Mouse (Mus musculus) CD4-positive, CD25-positive, alpha-beta regulatory T cell, adult 9 weeks (primary cell): Measurements from ENCODE around the gene Fbxo31. TPM values are rescaled to one million over a fixed set of nuclear protein-coding genes. Genes with fewer than 3 reads are reported as not detected.

Source experiments
- polyA plus RNA-seq: library from polyadenylated mRNA; unstranded; fragments of 100-300 nt; shearing (Covaris generic); gene quantifications from one replicate; pipeline ENCODE4 v1.2.1, GENCODE M21; 2017

Gene Fbxo31
- polyA plus RNA-seq = 2.4 TPM

DNA sequence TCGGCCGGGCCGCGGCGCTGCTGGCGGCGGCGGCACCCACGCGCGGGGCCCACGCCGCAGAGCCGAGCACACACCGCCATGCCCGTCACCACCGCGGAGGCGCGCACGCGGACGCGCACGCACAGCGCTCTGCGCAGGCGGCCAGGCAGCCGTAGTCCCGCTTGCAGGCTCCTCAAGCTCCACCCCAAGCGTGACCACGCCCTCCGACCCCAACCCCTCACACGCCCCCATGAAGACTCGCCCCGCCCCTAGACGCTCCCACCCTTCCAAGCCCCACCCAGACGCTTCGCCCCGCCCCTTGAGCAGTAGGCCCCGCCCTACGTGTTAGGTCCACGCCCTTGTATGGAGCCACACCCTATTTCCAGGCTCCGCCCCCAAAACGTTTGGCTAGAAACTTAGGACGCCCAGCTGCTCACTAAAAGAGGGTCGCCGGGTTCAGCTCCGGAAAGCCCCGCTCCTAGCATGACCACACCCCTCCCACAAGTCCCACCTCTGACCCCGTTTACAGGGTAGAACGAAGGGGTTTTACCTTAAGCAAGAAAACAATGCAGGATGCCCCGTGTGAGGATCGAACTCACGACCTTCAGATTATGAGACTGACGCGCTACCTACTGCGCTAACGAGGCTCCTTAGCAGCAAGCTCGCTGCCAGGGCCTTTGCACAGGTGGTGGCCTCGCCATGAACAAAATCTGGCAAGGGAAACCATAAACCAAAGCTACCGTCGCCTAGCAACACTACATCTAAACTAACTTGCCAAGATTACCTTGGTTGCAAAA, at the start of gene Fbxo31:
TSS of gene Fbxo31 (minus strand) at position 131 of the 776 bp plus-strand sequence.

DNA sequence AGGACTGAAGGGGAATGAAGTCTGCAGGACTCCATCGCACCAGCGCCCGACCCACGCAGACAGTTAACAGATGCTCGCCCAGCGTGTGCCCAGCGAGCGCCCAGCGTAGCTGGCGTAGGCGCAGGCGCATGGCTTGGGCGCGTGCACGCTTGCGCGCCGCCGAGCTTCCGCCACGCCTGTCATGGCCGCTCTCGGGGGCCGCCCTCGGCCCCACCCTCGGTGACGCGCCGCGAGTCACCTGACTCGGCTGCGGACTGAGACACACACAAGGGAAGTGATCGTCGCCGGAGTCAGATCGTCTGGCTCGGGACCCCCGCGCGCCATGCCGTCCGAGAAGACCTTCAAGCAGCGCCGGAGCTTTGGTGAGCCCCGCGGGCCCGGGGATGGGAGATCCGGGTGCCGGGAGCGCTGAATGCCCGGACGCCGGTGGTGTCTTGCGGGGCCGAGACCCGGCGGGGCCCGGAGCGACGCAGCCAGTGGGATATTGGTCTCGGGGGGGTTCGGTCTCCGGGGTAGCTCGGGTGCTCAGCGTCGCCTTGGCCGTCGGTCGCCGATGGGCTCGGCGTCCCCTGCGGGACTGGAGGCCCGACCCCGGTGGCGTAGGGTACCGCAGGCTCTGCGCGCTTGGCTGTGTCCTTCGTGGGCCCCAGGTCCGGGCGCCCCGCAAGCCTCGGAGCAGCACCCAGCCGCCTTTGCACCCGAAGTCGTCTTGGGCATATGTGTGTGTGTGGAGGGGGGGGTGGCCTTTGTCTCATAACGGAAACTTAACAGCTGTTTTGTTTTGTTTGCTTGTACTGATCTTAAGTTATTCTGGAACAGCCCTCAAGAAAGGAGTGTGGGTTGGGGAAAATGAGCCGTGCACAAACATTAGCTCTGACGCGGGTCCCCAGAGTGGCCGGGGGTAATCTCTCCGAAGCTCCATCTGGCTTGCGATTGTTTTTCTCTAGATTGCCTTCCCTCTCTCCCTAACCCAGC, 11.9 kb upstream of the Fbxo31 start, which contains the start of gene Map1lc3b:
TSS of gene Map1lc3b (plus strand) at position 159 of the 975 bp plus-strand sequence.

DNA sequence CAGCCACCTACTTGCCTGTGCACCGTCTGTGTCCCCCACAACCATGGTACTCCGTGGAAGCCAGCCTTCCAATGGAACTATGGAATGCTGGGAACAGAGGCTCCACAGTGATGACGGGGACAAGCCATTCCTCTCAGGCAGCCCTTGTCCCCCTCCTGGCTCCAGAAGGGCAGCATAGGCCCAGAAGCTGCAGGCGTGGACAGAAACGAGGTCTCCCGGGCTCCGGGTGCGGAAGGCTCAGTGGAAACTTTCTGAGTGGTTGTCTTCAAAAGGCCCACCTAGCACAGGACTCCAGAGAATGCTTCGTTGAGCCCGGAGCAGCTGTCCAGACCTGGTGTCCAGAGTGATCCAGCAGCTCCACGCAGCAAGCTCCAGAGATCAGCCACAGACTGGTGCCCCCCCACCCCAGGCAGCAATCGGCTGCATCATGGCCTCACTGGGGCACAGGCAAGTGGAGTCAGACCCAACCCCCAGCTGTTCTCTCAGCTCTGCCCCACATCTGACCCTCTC, 34.3 kb downstream of the Fbxo31 start, which contains the start of gene 1700018B08Rik:
TSS of gene 1700018B08Rik (minus strand) at position 45 of the 510 bp plus-strand sequence.

Other genes starting within 250 kb of the Fbxo31 start
- not detected for gene 1700018B08Rik, start 34.5 kb downstream of the Fbxo31 start, polyA plus RNA-seq
- gene Map1lc3b, start 11.6 kb upstream of the Fbxo31 start, polyA plus RNA-seq = 382 TPM
- gene Zcchc14, start 74.1 kb upstream of the Fbxo31 start, polyA plus RNA-seq = 0.27 TPM
- gene Jph3, start 150.8 kb upstream of the Fbxo31 start, polyA plus RNA-seq = 0.26 TPM